Mouse (Mus musculus) limb, embryonic 14.5 days (tissue): Measurements from ENCODE around the gene Ifitm1. TPM values are rescaled to one million over a fixed set of nuclear protein-coding genes. Genes with fewer than 3 reads are reported as not detected.
A peak's percentile ranks its signal among the peaks of the same experiment; 100 is the strongest.

Source experiments
- ATAC-seq: fragments of 200-750 bp; cut with Nextera tagmentation; 2 replicates; pipeline ENCODE4 v1.8.0; 2017; ENCODE audit warnings: low read depth, moderate number of reproducible peaks, moderate TSS enrichment; ENCODE audit not compliant: low FRiP score
- DNase-seq: peaks from one replicate; pipeline ENCODE4 v3.0.0-alpha.2; 2015; ENCODE audit warnings: low spot score
- H3K27ac ChIP-seq: fragments of 300-500 bp; sonication (generic); replicated peaks from 2 replicates; pipeline ENCODE4 v1.5.1; 2014; ENCODE audit warnings: low read depth, mild to moderate bottlenecking, low read length, moderate library complexity, mixed read lengths
- H3K27me3 ChIP-seq: fragments of 300-500 bp; sonication (generic); 2 replicates; pipeline ENCODE4 v1.6.1; 2014; ENCODE audit warnings: low read length, mixed read lengths; ENCODE audit not compliant: control insufficient read depth, insufficient read depth
- H3K36me3 ChIP-seq: fragments of 300-500 bp; sonication (generic); 2 replicates; pipeline ENCODE4 v1.6.1; 2014; ENCODE audit warnings: mild to moderate bottlenecking, low read length, moderate library complexity, mixed read lengths; ENCODE audit not compliant: control insufficient read depth, insufficient read depth
- H3K4me1 ChIP-seq: fragments of 300-500 bp; sonication (generic); 2 replicates; pipeline ENCODE4 v1.6.1; 2014; ENCODE audit warnings: antibody characterized with exemption, low read length, mixed read lengths; ENCODE audit not compliant: control insufficient read depth, insufficient read depth
- H3K4me2 ChIP-seq: fragments of 300-500 bp; sonication (generic); replicated peaks from 2 replicates; pipeline ENCODE4 v1.6.1; 2014; ENCODE audit warnings: low read depth, mild to moderate bottlenecking, low read length, moderate library complexity; ENCODE audit not compliant: severe bottlenecking
- H3K4me3 ChIP-seq: fragments of 300-500 bp; sonication (generic); replicated peaks from 2 replicates; pipeline ENCODE4 v1.5.1; 2014; ENCODE audit warnings: low read length
- H3K9ac ChIP-seq: fragments of 300-500 bp; sonication (generic); 2 replicates; pipeline ENCODE4 v1.6.1; 2014; ENCODE audit warnings: mild to moderate bottlenecking, low read depth, low read length, moderate library complexity; ENCODE audit not compliant: severe bottlenecking
- H3K9me3 ChIP-seq: fragments of 300-500 bp; sonication (generic); 2 replicates; pipeline ENCODE4 v1.6.1; 2016; ENCODE audit warnings: low read length; ENCODE audit not compliant: control insufficient read depth
- POLR2A ChIP-seq: fragments of 200-500 bp; IDR thresholded peaks from 2 replicates; pipeline ENCODE4 v1.8.0; 2012; ENCODE audit warnings: inconsistent platforms, mild to moderate bottlenecking, moderate library complexity, borderline replicate concordance; ENCODE audit not compliant: insufficient read depth, insufficient read length; ENCODE audit errors: extremely low read depth
- WGBS: fragments of 180-500 bp; shearing (Covaris S2); extraction: QIAGEN DNeasy Blood & Tissue Kit; methylation state at CpG from one replicate; pipeline ENCODE4 v1.1.7; 2014; 5-methylcytosine and 5-hydroxymethylcytosine counted together
- polyA plus RNA-seq, 2 experiments: library from polyadenylated mRNA; depleted of rRNA in 1 of 2; stranded (reverse) in 1 of 2; unstranded in 1 of 2; fragments of >200 nt; fragmentation: Nextera tagmentation in 1 of 2; extraction: Ambion mirVana in 1 of 2; gene quantifications; 2 replicates each; pipeline versions ENCODE4 v1.2.1 to v1.2.3; 2012 to 2014

Ifitm1 gene
- polyA plus RNA-seq, 2 experiments = 55.4 to 68.1 TPM

DNA sequence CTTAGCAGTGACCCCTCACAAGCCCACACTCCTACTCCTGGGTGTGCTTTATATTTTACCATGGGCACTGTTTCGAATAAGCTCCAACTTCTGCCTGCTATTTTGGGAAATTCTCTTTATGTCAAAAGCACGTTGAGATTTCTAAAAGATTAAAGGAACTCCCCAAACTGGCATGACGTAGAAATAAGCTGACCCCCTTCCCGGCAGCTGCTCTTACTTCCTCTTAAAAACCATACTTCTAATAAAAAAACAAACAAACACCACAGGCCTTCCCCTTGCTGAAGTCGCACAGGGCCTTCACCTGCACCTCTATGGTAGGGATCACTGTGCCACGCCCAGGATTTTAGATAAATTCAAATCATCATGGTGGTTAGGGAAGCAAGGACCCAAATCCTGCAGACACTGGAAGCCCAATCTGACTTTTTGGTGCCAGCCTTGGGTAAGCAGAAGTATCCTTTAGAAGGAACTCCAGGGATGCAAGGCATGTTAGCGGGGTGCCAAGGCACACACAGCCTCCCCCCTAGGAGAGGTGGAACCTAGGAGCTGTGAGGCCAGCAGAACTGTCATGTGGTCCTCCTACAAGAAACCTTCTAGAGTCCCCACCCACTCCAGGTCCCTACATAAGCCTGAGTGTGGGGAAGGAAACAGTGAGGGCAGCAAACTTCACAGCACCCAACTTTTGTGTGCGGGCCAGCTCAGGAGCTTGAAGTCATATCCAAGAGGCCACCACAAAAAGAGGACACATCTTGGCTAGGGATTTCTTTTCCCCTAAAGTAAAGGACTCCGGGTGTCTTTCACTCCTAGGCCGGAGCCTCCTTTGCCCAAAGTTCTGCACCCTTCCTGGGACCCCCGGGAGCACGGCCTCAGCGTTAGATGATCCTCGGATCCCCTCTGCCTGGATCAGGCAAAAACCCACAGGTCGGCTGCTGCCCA lies 13.0 kb upstream of the Ifitm1 start:
- peak overlapping the region; percentile 67 for H3K4me3 ChIP-seq
- ATAC-seq = no peak
- peaks cover 25% of the 10 kb centered on the region for H3K36me3 ChIP-seq
- H3K27me3 ChIP-seq = no peaks in the 10 kb centered on the region
- peak overlapping the region; percentile 72 for H3K9ac ChIP-seq
- DNase-seq = no peak
- H3K4me1 ChIP-seq = peaks cover 61% of the 10 kb centered on the region
- 45% methylated on average over 15 of the region's 15 CpGs for WGBS
- 0 out of 2 replicates have a peak overlapping the region, but pooled peaks have one; percentile 26 for H3K27ac ChIP-seq
- H3K4me2 ChIP-seq = peak overlapping the region; percentile 86
- TF ChIP-seq POLR2A = no peak
- H3K9me3 ChIP-seq = no peaks in the 10 kb centered on the region

DNA sequence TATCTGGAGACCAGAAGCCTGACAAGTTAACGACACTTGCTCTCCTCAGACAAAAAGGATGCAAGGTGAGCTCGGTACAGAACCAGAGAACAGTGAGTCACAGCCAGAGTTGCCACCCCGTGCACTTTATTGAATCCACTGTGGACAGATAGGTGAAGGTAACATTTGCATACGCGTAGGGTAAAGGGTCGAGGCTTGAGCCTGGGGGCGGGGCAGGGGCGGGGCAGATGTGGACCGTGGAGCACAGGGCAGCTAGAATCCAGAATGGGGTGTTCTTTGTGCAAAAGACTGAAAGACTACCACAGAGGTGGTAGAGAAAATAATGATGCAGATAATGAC lies 12.3 kb upstream of the Ifitm1 start:
- Histone ChIP-seq H3K9me3 (no peaks in the 10 kb centered on the region), H3K4me2 (peak overlapping the region; percentile 86), H3K36me3 (peaks cover 19% of the 10 kb centered on the region), H3K27me3 (no peaks in the 10 kb centered on the region), H3K4me1 (peaks cover 61% of the 10 kb centered on the region), H3K9ac (peak overlapping the region; percentile 72), H3K4me3 (peak overlapping the region; percentile 67), H3K27ac (0 out of 2 replicates have a peak overlapping the region, but pooled peaks have one; percentile 26)
- DNase-seq = no peak
- no peak for TF ChIP-seq POLR2A
- WGBS = 5% methylated on average over 9 of the region's 9 CpGs
- no peak for ATAC-seq

DNA sequence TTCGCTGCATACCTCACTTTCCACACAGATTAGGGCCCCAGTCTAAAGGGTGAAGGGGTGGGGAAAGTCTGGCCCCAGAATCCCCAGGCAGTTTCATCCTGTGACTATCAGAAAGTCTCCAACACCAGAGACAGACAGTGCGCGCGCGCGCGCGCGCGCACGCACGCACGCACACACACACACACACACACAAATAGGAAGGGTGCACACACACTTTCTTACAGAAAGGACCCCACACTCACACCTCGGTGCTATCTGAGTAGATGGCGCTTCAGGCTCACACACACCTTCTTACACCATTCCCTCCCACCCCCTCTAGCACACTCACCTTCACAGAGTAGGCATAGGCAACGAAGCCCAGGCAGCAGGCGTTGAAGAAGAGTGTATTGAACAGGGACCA lies 11.7 kb upstream of the Ifitm1 start:
- Histone ChIP-seq H3K27me3 (no peaks in the 10 kb centered on the region), H3K4me3 (peak overlapping the region; percentile 67), H3K36me3 (peaks cover 12% of the 10 kb centered on the region), H3K9me3 (no peaks in the 10 kb centered on the region), H3K4me1 (peaks cover 56% of the 10 kb centered on the region), H3K27ac (peak overlapping the region; percentile 97), H3K9ac (peak overlapping the region; percentile 72), H3K4me2 (peak overlapping the region; percentile 86)
- peak; percentile 7 for ATAC-seq
- no peak for DNase-seq
- no peak for TF ChIP-seq POLR2A
- 8% methylated on average over 17 of the region's 17 CpGs for WGBS

DNA sequence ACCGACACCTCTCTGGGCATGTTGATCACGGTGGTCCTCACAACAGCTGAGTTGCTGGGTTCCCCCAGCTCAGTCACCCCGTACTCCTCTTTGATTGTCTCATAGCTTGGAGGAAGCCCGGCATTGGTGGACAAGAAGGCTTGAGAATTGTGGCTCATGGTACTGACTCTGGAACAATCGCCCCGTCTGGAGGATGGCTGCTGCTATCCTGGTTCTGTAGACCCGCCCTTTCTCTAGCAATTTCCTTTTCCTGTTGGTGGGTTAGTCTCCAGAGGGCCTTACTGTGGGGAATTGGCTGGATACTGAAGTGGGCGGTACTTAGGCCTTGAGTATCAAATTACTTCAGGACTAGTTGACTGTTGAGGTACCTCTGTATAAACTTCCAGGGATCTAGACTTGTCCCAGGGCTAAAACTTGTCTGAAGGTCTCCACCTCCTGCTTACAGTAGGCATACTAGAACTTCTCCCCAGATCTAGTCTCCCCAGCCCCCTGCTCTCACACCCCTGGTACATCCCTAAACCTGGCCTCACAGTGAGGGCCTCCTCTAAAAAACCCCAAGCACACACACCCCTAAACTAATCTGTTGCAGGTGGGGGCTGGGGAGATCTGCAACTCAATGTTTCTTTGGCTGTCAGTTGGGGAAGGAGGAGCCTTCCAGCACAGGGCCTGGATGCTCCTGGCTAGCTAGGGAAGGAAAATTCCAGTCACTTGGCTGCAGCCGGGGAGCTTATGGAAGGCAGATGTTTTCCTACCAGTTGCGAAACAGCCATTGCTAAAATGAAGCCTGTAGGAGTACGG lies 11.1 kb upstream of the Ifitm1 start, which contains the start of the genes Gm45717 and Ifitm2:
TSS of gene Gm45717 (minus strand) at position 180 of the 798 bp plus-strand sequence.
TSS of gene Ifitm2 (minus strand) at position 230 of the 798 bp plus-strand sequence.
- Histone ChIP-seq H3K36me3 (peaks cover 12% of the 10 kb centered on the region; the same call in 1 of the 2 replicates), H3K9ac (peak within 1 kb of the TSS; percentile 72), H3K4me1 (peaks cover 50% of the 10 kb centered on the region), H3K27ac (peak within 1 kb of the TSS; percentile 97), H3K4me3 (peak within 1 kb of the TSS; percentile 67), H3K27me3 (no peaks in the 10 kb centered on the region), H3K4me2 (peak within 1 kb of the TSS; percentile 86), H3K9me3 (no peaks in the 10 kb centered on the region)
- DNase-seq (peak; percentile 97), ATAC-seq (peak; percentile 90)
- 2% methylated on average over 11 of the region's 11 CpGs for WGBS
- TF ChIP-seq POLR2A = peak; percentile 46; the same call in 1 of the 2 replicates

DNA sequence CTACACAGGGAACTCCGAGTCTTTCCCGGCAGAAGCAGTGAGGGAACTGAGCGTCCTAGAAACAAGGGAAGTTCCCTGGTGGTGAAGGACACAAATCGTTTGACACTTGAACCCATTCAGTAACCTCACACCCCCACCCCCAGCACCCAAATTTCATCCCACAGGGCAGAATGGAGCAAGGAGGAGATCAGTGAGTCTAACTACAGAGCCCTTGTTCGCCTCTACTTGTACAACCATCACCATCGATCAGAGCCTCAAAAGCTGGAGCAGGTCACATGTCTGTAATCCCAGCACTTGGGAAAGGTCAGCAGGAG lies 10.5 kb upstream of the Ifitm1 start:
- H3K4me2 ChIP-seq = peak overlapping the region; percentile 86
- TF ChIP-seq POLR2A = no peak
- H3K4me1 ChIP-seq = peaks cover 45% of the 10 kb centered on the region
- H3K36me3 ChIP-seq = peaks cover 12% of the 10 kb centered on the region; the same call in 1 of the 2 replicates
- peak overlapping the region; percentile 67; the same call in 1 of the 2 replicates for H3K4me3 ChIP-seq
- ATAC-seq (no peak), DNase-seq (no peak)
- H3K27me3 ChIP-seq = no peaks in the 10 kb centered on the region
- peak overlapping the region; percentile 72; the same call in 1 of the 2 replicates for H3K9ac ChIP-seq
- H3K9me3 ChIP-seq = no peaks in the 10 kb centered on the region
- H3K27ac ChIP-seq = peak overlapping the region; percentile 97
- WGBS = 19% methylated on average over 6 of the region's 6 CpGs
